9 mouse cellular contexts compared by ENCODE assay signal in the genomic region with DNA sequence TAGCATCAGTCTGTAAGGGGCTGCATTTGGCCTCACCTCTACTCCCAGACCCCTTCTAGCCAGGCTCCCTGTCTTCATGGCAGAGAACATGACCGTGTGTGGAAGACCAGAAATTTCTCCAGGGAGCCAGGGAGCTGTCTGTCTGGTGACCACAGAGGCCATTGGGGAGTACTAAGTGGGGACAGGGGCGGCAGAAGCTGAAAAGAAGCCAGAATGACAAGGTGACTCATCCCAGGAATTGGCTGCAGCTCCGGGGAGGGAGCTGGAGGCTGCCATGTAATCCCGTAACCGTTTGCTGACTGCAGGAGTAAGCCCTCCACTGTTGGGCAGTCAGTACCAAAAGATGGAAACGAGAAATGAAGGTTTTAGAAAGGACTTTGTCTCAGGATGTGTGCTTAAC. TPM values are rescaled to one million over a fixed set of nuclear protein-coding genes. Genes with fewer than 3 reads are reported as not detected.
DNase-seq lines count a peak whose midpoint lies in the region; ATAC-seq and TF ChIP-seq lines count a peak whose summit lies in the region.
"Had no signal": no experiment of that assay in that cellular context is flagged by ENCODE, and none has a peak within 500 bp of the region (broad histone marks: within the 10 kb centered on the region; RNA-seq: fewer than 3 reads in every experiment).

No protein-coding gene starts in this region.

- no peak overlapping the region for H3K9ac ChIP-seq in liver, embryonic 11.5 days (ENCODE audit: low read depth, low read length)
- no peak overlapping the region for H3K9ac ChIP-seq in liver, embryonic 12.5 days
- H3K9ac ChIP-seq in heart, embryonic 16.5 days (ENCODE audit: low read length), result peak overlapping the region; percentile 8
- H3K9ac ChIP-seq in hindbrain, embryonic 12.5 days, result no peak overlapping the region
- no peak overlapping the region for H3K9ac ChIP-seq in midbrain, postnatal 0 days (replicated peaks; ENCODE audit: low read length, poor library complexity, severe bottlenecking)

- H3K36me3 ChIP-seq in liver, embryonic 11.5 days (ENCODE audit: control insufficient read depth, insufficient read depth, low read length), result 0 out of 2 replicates have a peak, but pooled peaks cover 2% of the 10 kb centered on the region
- H3K36me3 ChIP-seq in liver, embryonic 12.5 days, result no peaks in the 10 kb centered on the region; the same call in none of the 2 replicates
- no peaks in the 10 kb centered on the region for H3K36me3 ChIP-seq in heart, embryonic 16.5 days (ENCODE audit: control insufficient read depth, insufficient read depth)
- H3K36me3 ChIP-seq in hindbrain, embryonic 12.5 days, result no peaks in the 10 kb centered on the region
- no peaks in the 10 kb centered on the region for H3K36me3 ChIP-seq in midbrain, postnatal 0 days (ENCODE audit: insufficient read depth, low read length)

- in situ Hi-C loops in Patski (cut with MboI; ENCODE audit: low pct_unique_long_range_greater_than_20kb), result no loop called here

- H3K4me2 ChIP-seq in liver, embryonic 11.5 days, result peak overlapping the region; percentile 92
- no peak overlapping the region for H3K4me2 ChIP-seq in liver, embryonic 12.5 days
- peak overlapping the region; percentile 36 for H3K4me2 ChIP-seq in heart, embryonic 16.5 days (ENCODE audit: low read depth, low read length)
- H3K4me2 ChIP-seq in hindbrain, embryonic 12.5 days (replicated peaks), result no peak overlapping the region
- no peak overlapping the region for H3K4me2 ChIP-seq in midbrain, postnatal 0 days (ENCODE audit: low read depth, low read length, poor library complexity, severe bottlenecking)

- no peak overlapping the region for H3K4me3 ChIP-seq in liver, embryonic 11.5 days (ENCODE audit: low read depth, low read length)
- H3K4me3 ChIP-seq in liver, embryonic 12.5 days, result no peak overlapping the region
- peak overlapping the region; percentile 16 for H3K4me3 ChIP-seq in heart, embryonic 16.5 days (ENCODE audit: low read length)
- H3K4me3 ChIP-seq in hindbrain, embryonic 12.5 days, result no peak overlapping the region
- no peak overlapping the region for H3K4me3 ChIP-seq in midbrain, postnatal 0 days (ENCODE audit: low read depth, low read length)

- no peak overlapping the region for H3K27ac ChIP-seq in liver, embryonic 11.5 days (ENCODE audit: low read depth, low read length)
- no peak overlapping the region for H3K27ac ChIP-seq in liver, embryonic 12.5 days
- 0 out of 2 replicates have a peak overlapping the region, but pooled peaks have one; percentile 36 for H3K27ac ChIP-seq in heart, embryonic 16.5 days (ENCODE audit: low read length)
- no peak overlapping the region for H3K27ac ChIP-seq in hindbrain, embryonic 12.5 days
- no peak overlapping the region for H3K27ac ChIP-seq in midbrain, postnatal 0 days (ENCODE audit: low read depth, low read length)

- ATAC-seq in liver, embryonic 11.5 days (replicated peaks; ENCODE audit: low FRiP score), result no peak
- no peak for ATAC-seq in liver, embryonic 12.5 days
- ATAC-seq in Patski, result peak; percentile 10
- no peak for ATAC-seq in heart, embryonic 16.5 days (replicated peaks; ENCODE audit: extremely low read depth, insufficient read depth, low FRiP score)
- no peak for ATAC-seq in hindbrain, embryonic 12.5 days (ENCODE audit: low FRiP score)
- no peak for ATAC-seq in midbrain, postnatal 0 days (ENCODE audit: low FRiP score)

- H3K4me1 ChIP-seq in liver, embryonic 11.5 days (replicated peaks; ENCODE audit: control insufficient read depth, insufficient read depth, low read length), result peaks cover 22% of the 10 kb centered on the region; the same call in 1 of the 2 replicates
- H3K4me1 ChIP-seq in liver, embryonic 12.5 days, result peaks cover 44% of the 10 kb centered on the region
- H3K4me1 ChIP-seq in heart, embryonic 16.5 days (ENCODE audit: control insufficient read depth, insufficient read depth, low read length), result peaks cover 40% of the 10 kb centered on the region
- H3K4me1 ChIP-seq in hindbrain, embryonic 12.5 days, result peaks cover 18% of the 10 kb centered on the region
- no peaks in the 10 kb centered on the region for H3K4me1 ChIP-seq in midbrain, postnatal 0 days (ENCODE audit: insufficient read depth, low read length)

- DNase-seq in liver, embryonic 11.5 days (ENCODE audit: low spot score), result no peak
- DNase-seq in Patski (ENCODE audit: low read depth, low spot score), result no peak
- peak; percentile 74 to 78 for DNase-seq in cerebellum, adult 18-20 months
- no peak for DNase-seq in left cerebral cortex, adult 8-10 months (ENCODE audit: low spot score in 2 of 2)
- no peak for DNase-seq in midbrain, postnatal 0 days (ENCODE audit: low spot score)
- DNase-seq: thymus, adult 18-20 months had no signal

- 53% methylated on average over 6 of the region's 6 CpGs for WGBS in liver, embryonic 11.5 days
- WGBS in liver, embryonic 12.5 days (ENCODE audit: insufficient replicate concordance), result 48% methylated on average over 6 of the region's 6 CpGs
- whole genome bisulfite sequencing in heart, embryonic 16.5 days, result 23% methylated on average over 6 of the region's 6 CpGs
- 59% methylated on average over 6 of the region's 6 CpGs for WGBS in hindbrain, embryonic 12.5 days
- WGBS in midbrain, postnatal 0 days, result 47% methylated on average over 6 of the region's 6 CpGs

- POLR2A ChIA-PET in Patski (lab: Charles Lee), result no interaction called here

- H3K27me3 ChIP-seq in liver, embryonic 11.5 days (replicated peaks; ENCODE audit: control insufficient read depth, insufficient read depth, low read length), result peaks cover 22% of the 10 kb centered on the region
- H3K27me3 ChIP-seq in liver, embryonic 12.5 days (replicated peaks), result peaks cover 51% of the 10 kb centered on the region
- H3K27me3 ChIP-seq in Patski, result no peaks in the 10 kb centered on the region
- no peaks in the 10 kb centered on the region for H3K27me3 ChIP-seq in heart, embryonic 16.5 days (ENCODE audit: control insufficient read depth, insufficient read depth, low read length)
- H3K27me3 ChIP-seq in hindbrain, embryonic 12.5 days, result peaks cover 46% of the 10 kb centered on the region
- peaks cover 26% of the 10 kb centered on the region for H3K27me3 ChIP-seq in midbrain, postnatal 0 days (ENCODE audit: insufficient read depth, low read length)

- no peaks in the 10 kb centered on the region for H3K9me3 ChIP-seq in liver, embryonic 11.5 days (ENCODE audit: control insufficient read depth, low read length)
- no peaks in the 10 kb centered on the region for H3K9me3 ChIP-seq in liver, embryonic 12.5 days (replicated peaks)
- no peaks in the 10 kb centered on the region for H3K9me3 ChIP-seq in heart, embryonic 16.5 days (replicated peaks; ENCODE audit: control insufficient read depth, low read length)
- no peaks in the 10 kb centered on the region for H3K9me3 ChIP-seq in hindbrain, embryonic 12.5 days (replicated peaks)
- H3K9me3 ChIP-seq in midbrain, postnatal 0 days (ENCODE audit: low read length), result no peaks in the 10 kb centered on the region

- CTCF ChIA-PET in Patski (lab: Charles Lee), result interaction anchor here (0.7 to 1.2 kb wide), 3 partner anchors 11 to 14 kb away, joined by 3 to 4 read pairs (median 3); no protein-coding TSS in a partner anchor

- TF ChIP-seq CTCF in Patski (IDR thresholded peaks at IDR 0.05), result no peak
- TF ChIP-seq CTCF in midbrain, postnatal 0 days (IDR thresholded peaks at IDR 0.05), result no peak

RNA-seq across cellular contexts. Expression of a gene that starts 3.1 kb away (rescaled TPM):
- polyA plus RNA-seq in liver, embryonic 11.5 days (2014; fragmentation: Nextera tagmentation; extraction: Ambion mirVana), result 6.7 TPM in 2 replicates
- 5.7 and 5.9 TPM in 2 replicates for polyA plus RNA-seq in liver, embryonic 12.5 days (2016; fragmentation: Nextera tagmentation; extraction: Ambion mirVana)
- polyA plus RNA-seq in Patski (2021), result 20.1 TPM
- 9.0 and 11.5 TPM in 2 replicates for polyA plus RNA-seq in heart, embryonic 16.5 days (2015; fragmentation: Nextera tagmentation; extraction: Ambion mirVana)
- total RNA-seq in left cerebral cortex, adult 8-10 months (2022), result 10 to 100 TPM in 2 of 4 experiments, 1 to 10 TPM in 2; 7.8 to 12.1 (median 10.0) TPM
- 2.4 TPM in 2 replicates for polyA plus RNA-seq in hindbrain, embryonic 12.5 days (2016; fragmentation: Nextera tagmentation; extraction: Ambion mirVana)
- 4.2 and 11.2 TPM in 2 replicates for total RNA-seq in midbrain, postnatal 0 days (2014; rRNA removed)
- polyA plus RNA-seq in midbrain, postnatal 0 days (2015; fragmentation: Nextera tagmentation; extraction: Ambion mirVana), result 2.2 and 2.5 TPM in 2 replicates

RNA-seq across cellular contexts. Expression of a gene that starts 56.8 kb away (rescaled TPM):
- polyA plus RNA-seq in liver, embryonic 11.5 days (2014; fragmentation: Nextera tagmentation; extraction: Ambion mirVana), result 400 and 410 TPM in 2 replicates
- polyA plus RNA-seq in liver, embryonic 12.5 days (2016; fragmentation: Nextera tagmentation; extraction: Ambion mirVana), result 289 and 313 TPM in 2 replicates
- polyA plus RNA-seq in Patski (2021), result 123 TPM
- polyA plus RNA-seq in heart, embryonic 16.5 days (2015; fragmentation: Nextera tagmentation; extraction: Ambion mirVana), result 260 and 349 TPM in 2 replicates
- total RNA-seq in left cerebral cortex, adult 8-10 months (2022), result 10 to 100 TPM; 41.8 to 54.3 (median 47.0) TPM
- 327 and 336 TPM in 2 replicates for polyA plus RNA-seq in hindbrain, embryonic 12.5 days (2016; fragmentation: Nextera tagmentation; extraction: Ambion mirVana)
- 67.9 and 94.6 TPM in 2 replicates for total RNA-seq in midbrain, postnatal 0 days (2014; rRNA removed)
- polyA plus RNA-seq in midbrain, postnatal 0 days (2015; fragmentation: Nextera tagmentation; extraction: Ambion mirVana), result 160 and 200 TPM in 2 replicates

Comparison
In these comparisons a context has a peak if more than half of its experiments do, and no peak if none do; other contexts are left out.
1. H3K4me2 ChIP-seq: peak in liver, embryonic 11.5 days (single experiment) and heart, embryonic 16.5 days (single experiment); none in liver, embryonic 12.5 days (single experiment), hindbrain, embryonic 12.5 days (single experiment) and midbrain, postnatal 0 days (single experiment).
2. DNase-seq: peak in cerebellum, adult 18-20 months (2 of 2); none in liver, embryonic 11.5 days (single experiment), Patski (single experiment), left cerebral cortex, adult 8-10 months (0 of 2) and midbrain, postnatal 0 days (single experiment).